Mouse (Mus musculus): Measurements from ENCODE around the gene Gm13306.
"Not testable (repeated sequence)": the region's sequence is repeated elsewhere in the genome, so short reads cannot be mapped to it uniquely, and the experiment has no call there.

Gene Gm13306

GRCm38 (mm10) chr4:42153136-42153535, at the start of gene Gm13306:
Gm13306 (plus strand) TSS chr4:42153436.
- not testable (repeated sequence) for DNase-seq

GRCm38 (mm10) chr4:42114517-42114916, 38.7 kb upstream of the Gm13306 start, which contains the start of gene Gm13304:
Gm13304 (plus strand) TSS chr4:42114817.
- DNase-seq = not testable (repeated sequence)

- not testable (repeated sequence) for DNase-seq
Observed at GRCm38 (mm10) chr4:42168503-42168902, 15.3 kb downstream of the Gm13306 start, which contains the start of gene Gm13305. Gm13305 (minus strand) TSS chr4:42168603.

GRCm38 (mm10) chr4:42178243-42178642, 25.0 kb downstream of the Gm13306 start:
- not testable (repeated sequence) for DNase-seq

GRCm38 (mm10) chr4:42183234-42184197, 30.3 kb downstream of the Gm13306 start:
- not testable (repeated sequence) for DNase-seq

GRCm38 (mm10) chr4:42184324-42184979, 31.2 kb downstream of the Gm13306 start:
- DNase-seq = not testable (repeated sequence)

- DNase-seq = not testable (repeated sequence)
Observed at GRCm38 (mm10) chr4:42184980-42185372, 31.7 kb downstream of the Gm13306 start.

All from lung, postnatal 14 days (tissue).